Mouse (Mus musculus) liver, embryonic 12.5 days (tissue): Measurements from ENCODE around the gene Neu2. TPM values are rescaled to one million over a fixed set of nuclear protein-coding genes. Genes with fewer than 3 reads are reported as not detected.

ENCODE experiments used
- ATAC-seq: fragments of 200-750 bp; cut with Nextera tagmentation; 2 replicates; pipeline ENCODE4 v1.8.0; 2017; ENCODE audit warnings: moderate number of reproducible peaks, mild to moderate bottlenecking, moderate library complexity
- H3K27ac ChIP-seq: fragments of 300-500 bp; sonication (generic); 2 replicates; pipeline ENCODE4 v1.5.1; 2016; ENCODE audit warnings: mild to moderate bottlenecking
- H3K27me3 ChIP-seq: fragments of 300-500 bp; sonication (generic); replicated peaks from 2 replicates; pipeline ENCODE4 v1.6.1; 2016; ENCODE audit warnings: mild to moderate bottlenecking, moderate library complexity
- H3K36me3 ChIP-seq: fragments of 300-500 bp; sonication (generic); 2 replicates; pipeline ENCODE4 v1.6.1; 2016; ENCODE audit warnings: mild to moderate bottlenecking, moderate library complexity
- H3K4me1 ChIP-seq: fragments of 300-500 bp; sonication (generic); 2 replicates; pipeline ENCODE4 v1.6.1; 2016
- H3K4me2 ChIP-seq: fragments of 300-500 bp; sonication (generic); 2 replicates; pipeline ENCODE4 v1.6.1; 2016; ENCODE audit warnings: mild to moderate bottlenecking, moderate library complexity
- H3K4me3 ChIP-seq: fragments of 300-500 bp; sonication (generic); 2 replicates; pipeline ENCODE4 v1.5.1; 2016; ENCODE audit warnings: mild to moderate bottlenecking, moderate library complexity
- H3K9ac ChIP-seq: fragments of 300-500 bp; sonication (generic); 2 replicates; pipeline ENCODE4 v1.6.1; 2016; ENCODE audit warnings: mild to moderate bottlenecking, moderate library complexity
- H3K9me3 ChIP-seq: fragments of 300-500 bp; sonication (generic); replicated peaks from 2 replicates; pipeline ENCODE4 v1.6.1; 2016; ENCODE audit warnings: mild to moderate bottlenecking, moderate library complexity
- WGBS: fragments of 180-500 bp; shearing (Covaris S2); methylation state at CpG from one replicate; pipeline ENCODE4 v1.1.7; 2016; ENCODE audit not compliant: insufficient replicate concordance; 5-methylcytosine and 5-hydroxymethylcytosine counted together
- polyA plus RNA-seq: library from polyadenylated mRNA; unstranded; fragments of >200 nt; fragmentation: Nextera tagmentation; extraction: Ambion mirVana; gene quantifications from 2 replicates; pipeline ENCODE4 v1.2.1, GENCODE M21; 2016

Neu2 gene
- polyA plus RNA-seq, 1 experiment from 2014 or later, result 0.67 TPM

DNA sequence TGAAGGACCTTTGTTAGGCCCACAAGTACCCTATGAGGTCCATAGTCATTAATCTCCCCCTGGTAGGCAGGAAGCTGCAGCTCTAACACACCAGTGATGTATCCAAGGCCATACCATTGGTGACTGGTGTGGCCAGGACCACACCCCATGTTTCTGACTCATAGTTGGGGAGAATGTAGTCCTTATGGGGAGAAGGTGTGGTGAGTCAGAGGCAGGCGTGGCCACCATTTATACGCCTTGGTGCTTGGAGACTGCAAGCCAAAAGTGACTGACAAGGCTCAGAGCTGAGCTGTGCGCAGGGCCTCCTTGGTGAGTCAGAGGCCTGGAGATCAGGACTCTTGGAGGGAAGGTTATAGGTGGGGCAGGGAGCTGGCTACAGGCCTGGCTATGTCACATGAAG, 41.3 kb downstream of the Neu2 start:
- Histone ChIP-seq H3K27ac (no peak overlapping the region), H3K4me2 (no peak overlapping the region), H3K4me1 (no peaks in the 10 kb centered on the region), H3K9ac (no peak overlapping the region), H3K4me3 (no peak overlapping the region), H3K36me3 (no peaks in the 10 kb centered on the region), H3K27me3 (0 out of 2 replicates have a peak, but pooled peaks cover 5% of the 10 kb centered on the region), H3K9me3 (no peaks in the 10 kb centered on the region)
- ATAC-seq, result no peak
- 59% methylated on average over 3 of the region's 3 CpGs for WGBS

GRCm38 (mm10) chr1:87553586-87553985, 43.9 kb downstream of the Neu2 start:
- H3K4me1 ChIP-seq, result no peaks in the 10 kb centered on the region
- H3K36me3 ChIP-seq, result no peaks in the 10 kb centered on the region
- no peak overlapping the region for H3K4me2 ChIP-seq
- ATAC-seq, result no peak
- no peaks in the 10 kb centered on the region for H3K27me3 ChIP-seq
- WGBS, result 62% methylated on average over 1 of the region's 1 CpGs
- no peaks in the 10 kb centered on the region for H3K9me3 ChIP-seq
- no peak overlapping the region for H3K27ac ChIP-seq
- H3K9ac ChIP-seq, result no peak overlapping the region
- H3K4me3 ChIP-seq, result no peak overlapping the region

GRCm38 (mm10) chr1:87562967-87563366, 53.3 kb downstream of the Neu2 start:
- Histone ChIP-seq H3K9ac (no peak overlapping the region), H3K4me3 (no peak overlapping the region), H3K36me3 (no peaks in the 10 kb centered on the region), H3K27ac (no peak overlapping the region), H3K4me1 (no peaks in the 10 kb centered on the region), H3K27me3 (peaks cover 21% of the 10 kb centered on the region), H3K4me2 (no peak overlapping the region), H3K9me3 (no peaks in the 10 kb centered on the region)
- ATAC-seq, result no peak
- 75% methylated on average over 3 of the region's 3 CpGs for WGBS

- 71% methylated on average over 8 of the region's 8 CpGs for WGBS
- Histone ChIP-seq H3K9me3 (no peaks in the 10 kb centered on the region), H3K4me1 (no peaks in the 10 kb centered on the region), H3K27me3 (peaks cover 21% of the 10 kb centered on the region), H3K9ac (no peak overlapping the region), H3K27ac (no peak overlapping the region), H3K4me2 (no peak overlapping the region), H3K4me3 (no peak overlapping the region), H3K36me3 (no peaks in the 10 kb centered on the region)
- ATAC-seq, result no peak
Observed at GRCm38 (mm10) chr1:87565760-87566159, 56.1 kb downstream of the Neu2 start.

GRCm38 (mm10) chr1:87568398-87568797, 58.7 kb downstream of the Neu2 start:
- peaks cover 21% of the 10 kb centered on the region for H3K27me3 ChIP-seq
- ATAC-seq, result no peak
- H3K4me1 ChIP-seq, result no peaks in the 10 kb centered on the region
- no peak overlapping the region for H3K27ac ChIP-seq
- no peak overlapping the region for H3K9ac ChIP-seq
- no peak overlapping the region for H3K4me2 ChIP-seq
- H3K9me3 ChIP-seq, result no peaks in the 10 kb centered on the region
- H3K36me3 ChIP-seq, result no peaks in the 10 kb centered on the region
- 18% methylated on average over 6 of the region's 6 CpGs for WGBS
- no peak overlapping the region for H3K4me3 ChIP-seq

DNA sequence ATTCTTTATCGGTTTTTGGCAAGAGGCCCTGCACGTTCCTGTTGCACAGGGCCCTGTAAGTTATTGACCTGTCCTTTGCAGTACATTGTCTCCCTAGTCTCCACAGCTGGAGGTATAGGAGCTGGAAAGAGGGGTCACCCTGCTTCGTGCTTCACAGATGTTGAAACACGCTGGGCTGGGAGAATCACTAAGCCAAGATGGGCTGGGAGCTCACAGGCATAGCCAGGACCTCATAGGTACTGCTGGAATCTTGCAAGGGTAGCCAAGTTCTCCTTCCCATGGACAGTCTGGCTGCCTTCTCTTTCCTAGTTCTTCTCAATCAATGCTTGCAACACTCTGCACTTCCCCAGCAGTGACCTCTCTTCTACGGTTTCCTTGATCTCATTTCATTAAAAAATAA, 63.6 kb downstream of the Neu2 start:
- H3K4me2 ChIP-seq, result peak overlapping the region; percentile 21

DNA sequence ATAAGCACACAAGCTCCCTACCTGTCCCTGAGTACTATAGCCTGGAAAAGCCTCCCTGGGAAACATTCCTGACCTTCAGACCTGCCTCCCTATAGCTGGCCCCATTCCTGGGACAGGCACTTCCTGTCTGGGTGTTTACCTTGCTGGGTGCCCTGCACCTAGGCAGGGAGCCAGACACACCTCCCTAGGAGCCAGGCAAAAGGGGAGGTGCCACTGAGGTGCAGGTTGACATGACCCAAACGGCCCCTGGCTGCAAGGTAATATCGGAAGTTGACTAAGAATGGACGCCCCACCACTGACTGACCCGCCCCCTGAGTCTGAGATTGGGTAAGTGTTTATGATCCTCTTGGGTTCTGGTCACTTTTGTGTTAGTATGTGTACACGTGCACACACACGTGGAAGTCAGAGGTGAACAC, 64.1 kb downstream of the Neu2 start, which contains the start of gene Ngef:
TSS of gene Ngef (minus strand) at position 71 of the 416 bp plus-strand sequence.
- no peak within 1 kb of the TSS for H3K9ac ChIP-seq
- peak; percentile 88 for ATAC-seq
- no peaks in the 10 kb centered on the region for H3K4me1 ChIP-seq
- 54% methylated on average over 6 of the region's 6 CpGs for WGBS
- H3K27ac ChIP-seq, result no peak within 1 kb of the TSS
- H3K36me3 ChIP-seq, result no peaks in the 10 kb centered on the region
- no peaks in the 10 kb centered on the region; the same call in 1 of the 2 replicates for H3K27me3 ChIP-seq
- peak within 1 kb of the TSS; percentile 21 for H3K4me2 ChIP-seq
- H3K9me3 ChIP-seq, result no peaks in the 10 kb centered on the region
- no peak within 1 kb of the TSS; the same call in 1 of the 2 replicates for H3K4me3 ChIP-seq

More for the DNA sequence above, 63.6 kb downstream of the Neu2 start:
- Histone ChIP-seq H3K36me3 (no peaks in the 10 kb centered on the region), H3K9me3 (no peaks in the 10 kb centered on the region), H3K4me3 (no peak overlapping the region; the same call in 1 of the 2 replicates), H3K27ac (no peak overlapping the region), H3K9ac (no peak overlapping the region), H3K27me3 (no peaks in the 10 kb centered on the region; the same call in 1 of the 2 replicates), H3K4me1 (no peaks in the 10 kb centered on the region)
- 46% methylated on average over 5 of the region's 5 CpGs for WGBS
- peak; percentile 22 for ATAC-seq

DNA sequence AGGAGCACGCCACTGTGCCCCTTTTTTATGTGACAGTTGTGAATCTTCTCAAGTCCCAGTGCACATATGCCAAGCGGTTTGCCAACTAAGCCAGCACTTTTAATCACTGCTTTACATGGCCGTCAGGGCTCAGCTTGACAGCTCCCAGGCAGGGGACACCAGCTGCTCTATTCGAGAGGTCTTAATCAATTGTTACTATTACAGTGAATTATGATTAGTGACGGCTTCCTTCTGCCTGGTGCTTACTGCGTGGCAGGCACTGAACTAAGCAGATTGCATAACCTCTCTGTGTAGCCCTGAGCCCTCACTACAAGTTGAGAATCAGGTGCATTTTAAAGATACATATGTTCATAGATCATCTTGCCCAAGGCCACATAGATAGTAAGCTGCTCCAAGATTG, 64.7 kb downstream of the Neu2 start:
- H3K4me3 ChIP-seq, result no peak overlapping the region
- no peak for ATAC-seq
- no peaks in the 10 kb centered on the region for H3K9me3 ChIP-seq
- no peak overlapping the region for H3K27ac ChIP-seq
- no peaks in the 10 kb centered on the region; the same call in 1 of the 2 replicates for H3K27me3 ChIP-seq
- no peaks in the 10 kb centered on the region for H3K4me1 ChIP-seq
- H3K36me3 ChIP-seq, result no peaks in the 10 kb centered on the region
- H3K9ac ChIP-seq, result no peak overlapping the region
- WGBS, result 60% methylated on average over 6 of the region's 6 CpGs
- no peak overlapping the region for H3K4me2 ChIP-seq

DNA sequence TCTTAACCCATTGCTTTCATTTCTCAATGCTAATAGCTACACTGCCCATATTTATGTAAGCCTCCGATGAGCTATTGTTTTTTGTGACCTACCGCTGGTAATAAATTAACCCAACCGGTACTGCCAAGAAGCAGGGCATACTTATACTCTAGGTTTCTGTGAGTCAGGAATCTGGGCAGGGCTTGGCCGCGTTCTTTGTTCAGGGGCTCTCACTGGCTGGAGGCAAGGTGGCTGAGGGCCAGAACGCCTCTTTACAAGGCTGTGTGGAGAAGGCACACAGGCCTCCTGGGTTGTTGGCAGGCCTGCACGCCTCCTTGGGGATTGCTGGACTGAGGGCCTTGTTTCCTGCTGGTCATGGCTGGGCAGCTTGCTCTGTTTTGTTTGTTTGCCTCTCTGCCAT, 65.1 kb downstream of the Neu2 start:
- no peak overlapping the region for H3K4me3 ChIP-seq
- H3K4me1 ChIP-seq, result no peaks in the 10 kb centered on the region
- 81% methylated on average over 7 of the region's 7 CpGs for WGBS
- H3K27me3 ChIP-seq, result no peaks in the 10 kb centered on the region; the same call in 1 of the 2 replicates
- H3K27ac ChIP-seq, result no peak overlapping the region
- H3K36me3 ChIP-seq, result no peaks in the 10 kb centered on the region
- no peaks in the 10 kb centered on the region for H3K9me3 ChIP-seq
- no peak overlapping the region for H3K9ac ChIP-seq
- no peak overlapping the region for H3K4me2 ChIP-seq
- no peak for ATAC-seq

DNA sequence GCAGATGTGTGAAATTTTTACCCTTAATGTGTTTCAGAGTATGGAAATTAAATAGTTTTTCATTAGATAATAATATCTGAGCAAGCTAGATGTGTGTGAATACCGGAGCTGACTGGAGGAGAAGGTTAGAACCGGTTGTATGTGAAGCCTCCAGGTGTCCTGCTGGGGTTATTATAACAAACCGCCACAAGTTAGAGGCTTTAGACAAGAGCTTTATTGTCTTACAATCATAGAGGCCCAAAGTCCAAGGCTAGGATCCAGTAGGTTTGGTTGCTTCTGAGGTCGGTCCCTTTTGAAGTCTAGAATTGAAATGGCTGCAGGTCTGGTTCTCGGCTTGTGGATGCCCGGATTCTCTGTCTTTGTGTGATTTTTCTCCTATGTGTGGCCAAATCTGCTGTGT, 69.3 kb downstream of the Neu2 start:
- Histone ChIP-seq H3K27me3 (peaks cover 9% of the 10 kb centered on the region; the same call in 1 of the 2 replicates), H3K36me3 (no peaks in the 10 kb centered on the region), H3K4me2 (no peak overlapping the region), H3K9ac (no peak overlapping the region), H3K4me1 (no peaks in the 10 kb centered on the region), H3K4me3 (no peak overlapping the region), H3K27ac (no peak overlapping the region), H3K9me3 (no peaks in the 10 kb centered on the region)
- 75% methylated on average over 6 of the region's 6 CpGs for WGBS
- ATAC-seq, result no peak

- no peaks in the 10 kb centered on the region for H3K4me1 ChIP-seq
- H3K36me3 ChIP-seq, result no peaks in the 10 kb centered on the region
- H3K4me3 ChIP-seq, result no peak overlapping the region
- peaks cover 12% of the 10 kb centered on the region; the same call in 1 of the 2 replicates for H3K27me3 ChIP-seq
- 10% methylated on average over 3 of the region's 3 CpGs for WGBS
- H3K9me3 ChIP-seq, result no peaks in the 10 kb centered on the region
- no peak for ATAC-seq
- no peak overlapping the region for H3K27ac ChIP-seq
- no peak overlapping the region for H3K9ac ChIP-seq
- H3K4me2 ChIP-seq, result no peak overlapping the region
Observed at GRCm38 (mm10) chr1:87580824-87581223, 71.1 kb downstream of the Neu2 start.

GRCm38 (mm10) chr1:87589162-87589561, 79.5 kb downstream of the Neu2 start:
- Histone ChIP-seq H3K4me2 (no peak overlapping the region), H3K27me3 (0 out of 2 replicates have a peak, but pooled peaks cover under 1% of the 10 kb centered on the region), H3K36me3 (no peaks in the 10 kb centered on the region), H3K9ac (no peak overlapping the region), H3K4me3 (no peak overlapping the region), H3K27ac (no peak overlapping the region), H3K4me1 (0 out of 2 replicates have a peak, but pooled peaks cover under 1% of the 10 kb centered on the region), H3K9me3 (no peaks in the 10 kb centered on the region)
- no peak for ATAC-seq
- 72% methylated on average over 7 of the region's 7 CpGs for WGBS

- no peaks in the 10 kb centered on the region for H3K9me3 ChIP-seq
- H3K4me2 ChIP-seq, result no peak overlapping the region
- no peak overlapping the region for H3K9ac ChIP-seq
- ATAC-seq, result no peak
- no peaks in the 10 kb centered on the region for H3K36me3 ChIP-seq
- H3K27me3 ChIP-seq, result no peaks in the 10 kb centered on the region
- no peak overlapping the region for H3K4me3 ChIP-seq
- H3K27ac ChIP-seq, result no peak overlapping the region
- H3K4me1 ChIP-seq, result 0 out of 2 replicates have a peak, but pooled peaks cover 5% of the 10 kb centered on the region
- WGBS, result 73% methylated on average over 8 of the region's 8 CpGs
Observed at GRCm38 (mm10) chr1:87589980-87590379, 80.3 kb downstream of the Neu2 start.
